Mouse (Mus musculus): Measurements from ENCODE around the gene Prkce.

The Prkce gene

GRCm38 (mm10) chr17:86622862-86623261 lies 455.3 kb downstream of the Prkce start:
- ATAC-seq (ENCODE audit: low TSS enrichment) = no peak

GRCm38 (mm10) chr17:86626523-86626922 lies 458.9 kb downstream of the Prkce start:
- ATAC-seq (ENCODE audit: low TSS enrichment) = no peak

GRCm38 (mm10) chr17:86633131-86633530 lies 465.5 kb downstream of the Prkce start:
- no peak for ATAC-seq (ENCODE audit: low TSS enrichment)

DNA sequence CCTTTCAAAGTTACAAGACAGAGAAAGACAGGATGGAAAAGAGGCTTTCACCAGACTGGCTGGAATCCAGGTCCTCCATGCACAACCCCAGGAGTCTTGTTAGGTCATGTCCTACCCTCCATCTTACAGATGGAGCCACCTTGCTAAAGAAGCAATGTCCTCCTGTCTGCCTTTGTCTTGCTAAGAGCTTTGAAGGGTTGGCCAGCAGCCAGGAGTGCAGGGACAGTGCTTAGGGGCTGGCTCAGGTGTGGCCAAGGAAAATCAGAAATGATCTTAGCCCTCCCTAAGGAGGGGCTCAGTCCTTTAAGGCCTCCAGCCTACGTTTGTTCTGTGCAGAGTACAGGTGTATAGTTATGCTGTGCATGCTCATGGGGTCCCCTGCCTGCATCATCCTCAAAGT lies 469.7 kb downstream of the Prkce start:
- ATAC-seq (ENCODE audit: low TSS enrichment) = no peak

DNA sequence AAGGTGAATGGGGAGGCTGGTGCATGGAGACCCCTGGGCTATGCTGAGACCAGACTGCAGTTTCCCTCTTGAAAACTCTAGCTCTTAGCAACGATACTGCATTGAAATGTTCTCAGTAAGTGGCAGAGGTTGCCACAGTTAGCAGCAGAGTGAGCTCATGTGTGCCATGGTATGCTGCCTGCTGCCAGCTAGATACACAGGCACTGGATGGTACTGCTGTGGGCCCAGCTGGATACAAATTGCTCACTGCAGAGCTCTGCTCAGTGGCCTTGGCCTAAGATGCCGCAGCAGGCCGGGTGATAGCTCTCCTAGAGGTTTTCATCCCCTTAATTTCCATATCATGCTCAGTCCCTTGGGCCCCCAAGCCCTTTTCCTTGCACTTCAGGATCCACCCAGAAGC lies 471.7 kb downstream of the Prkce start:
- no peak for ATAC-seq (ENCODE audit: low TSS enrichment)

DNA sequence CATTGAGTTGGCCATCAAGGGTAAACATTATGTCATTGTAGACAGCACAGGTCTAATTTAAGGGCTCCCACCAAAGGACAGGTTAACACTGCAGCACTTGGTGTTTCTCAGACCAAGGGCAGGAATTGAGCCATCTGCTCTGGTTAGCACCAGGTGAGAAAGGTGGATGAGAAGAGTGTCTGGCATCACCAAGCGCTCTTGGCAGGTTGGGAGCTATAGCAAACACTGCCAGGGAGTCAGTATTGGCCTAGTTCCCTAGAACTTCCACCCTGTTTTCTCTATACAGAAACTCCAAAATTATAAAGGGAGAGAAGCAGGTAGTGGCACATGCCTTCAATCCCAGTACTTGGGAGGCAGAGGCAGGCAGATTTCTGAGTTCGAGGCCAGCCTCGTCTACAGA lies 479.6 kb downstream of the Prkce start:
- ATAC-seq (ENCODE audit: low TSS enrichment) = no peak

DNA sequence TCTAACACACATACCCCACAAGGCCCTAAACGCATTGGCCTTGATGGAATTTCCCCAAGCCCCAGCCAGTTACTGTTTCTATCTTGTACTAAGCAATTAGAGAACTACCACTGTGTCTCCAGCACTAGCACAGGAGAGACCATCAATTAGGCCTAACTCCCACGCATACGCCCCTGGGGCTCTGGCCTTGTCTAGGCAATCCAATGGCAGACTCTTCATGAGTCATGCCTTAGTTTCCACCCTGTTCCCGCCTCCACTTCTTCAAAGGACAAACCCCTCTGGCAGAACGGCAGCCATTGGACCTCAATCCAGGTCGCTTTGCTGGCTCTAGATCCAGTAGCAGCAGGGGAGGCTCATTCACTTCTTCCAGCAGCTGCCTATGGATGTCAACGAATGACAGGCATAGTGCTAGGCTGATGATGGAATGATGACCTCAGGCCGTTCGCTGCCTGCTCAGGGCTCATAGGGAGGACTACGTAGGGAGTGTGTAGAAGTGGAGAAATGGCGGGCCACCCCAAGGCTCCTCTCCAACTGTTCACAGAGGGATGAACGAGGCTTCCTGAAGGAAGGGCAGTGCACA lies 481.4 kb downstream of the Prkce start:
- no peak for ATAC-seq (ENCODE audit: low TSS enrichment)

DNA sequence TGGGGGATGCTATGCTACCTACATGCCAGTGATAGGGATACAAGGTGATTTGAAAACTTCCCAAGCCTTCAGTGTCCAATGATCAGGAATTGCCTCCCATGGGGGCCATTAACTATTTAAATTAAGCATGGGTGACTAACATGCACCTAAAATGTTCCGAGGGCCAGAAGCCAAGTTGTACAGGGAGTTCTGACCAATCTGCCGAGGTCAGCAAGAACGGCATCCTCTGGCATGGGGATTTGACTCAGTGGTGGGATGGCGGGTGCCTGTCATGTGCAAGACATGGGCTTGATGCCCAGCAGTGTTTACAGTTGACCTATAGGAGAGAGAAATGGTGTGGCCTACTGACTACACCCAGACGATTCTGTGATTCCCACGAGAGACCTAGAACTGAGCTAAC lies 482.7 kb downstream of the Prkce start:
- ATAC-seq (ENCODE audit: low TSS enrichment) = no peak

DNA sequence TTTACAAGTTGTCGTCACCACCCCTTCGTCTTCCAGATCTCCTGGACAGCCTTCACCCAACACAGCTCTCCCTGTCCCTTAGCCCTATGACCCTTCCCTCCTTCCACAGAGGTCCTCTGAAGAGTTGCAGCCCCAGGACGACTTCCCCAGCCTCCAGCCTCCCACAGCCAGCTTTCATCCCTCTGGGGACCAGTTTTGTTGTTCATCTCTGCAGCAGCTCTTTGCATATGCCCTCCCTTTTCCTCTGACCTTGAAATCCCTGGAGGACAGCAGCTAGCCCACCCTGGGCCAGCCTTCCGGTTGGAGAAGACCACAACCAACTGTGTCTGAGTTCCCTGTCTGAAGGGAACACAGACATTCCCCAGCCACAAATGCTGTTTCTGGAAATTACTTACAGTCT lies 483.5 kb downstream of the Prkce start:
- ATAC-seq (ENCODE audit: low TSS enrichment) = no peak

DNA sequence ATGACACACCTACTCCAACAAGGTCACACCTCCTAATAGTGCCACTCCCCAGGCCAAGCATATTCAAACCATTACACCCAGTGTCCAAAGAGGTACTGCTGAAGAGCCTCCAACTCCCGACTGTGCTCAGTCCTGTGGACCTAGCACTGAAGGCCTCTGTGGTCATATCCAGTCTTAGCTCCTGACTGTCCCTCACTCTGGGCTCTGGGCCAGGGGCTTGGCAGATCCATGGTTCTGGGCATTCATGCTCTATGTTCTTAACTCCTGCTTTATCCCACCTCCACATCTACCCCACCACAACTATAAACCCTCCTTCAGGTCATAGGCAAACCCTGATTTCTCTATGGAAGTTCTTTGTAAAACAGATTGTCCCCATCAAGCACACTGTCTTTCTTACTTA lies 485.2 kb downstream of the Prkce start:
- ATAC-seq (ENCODE audit: low TSS enrichment) = no peak

GRCm38 (mm10) chr17:86656369-86656768 lies 488.8 kb downstream of the Prkce start:
- no peak for ATAC-seq (ENCODE audit: low TSS enrichment)

- no peak for ATAC-seq (ENCODE audit: low TSS enrichment)
These were observed 494.7 kb downstream of the Prkce start for GRCm38 (mm10) chr17:86662301-86662700.

DNA sequence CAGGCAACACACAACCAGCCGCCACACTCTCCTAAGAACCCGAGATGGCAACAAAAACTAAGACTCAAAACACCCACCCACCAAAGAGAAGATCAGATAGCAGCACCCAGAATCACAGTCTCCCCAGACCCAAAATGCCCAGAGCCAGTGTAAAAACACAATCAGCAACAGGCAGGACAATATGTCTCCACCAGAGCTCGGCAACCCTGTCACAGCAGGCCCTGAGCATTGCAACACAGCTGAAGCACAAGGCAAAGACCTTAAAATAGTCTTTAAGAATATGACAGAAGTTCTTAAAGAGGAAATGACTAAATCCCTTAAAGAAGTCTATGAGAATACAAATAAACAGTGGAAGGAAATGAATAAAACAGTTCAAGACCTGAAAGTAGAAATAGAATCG lies 495.9 kb downstream of the Prkce start:
- no peak for ATAC-seq (ENCODE audit: low TSS enrichment)

- no peak for ATAC-seq (ENCODE audit: low TSS enrichment)
These were observed 500.4 kb downstream of the Prkce start for GRCm38 (mm10) chr17:86667836-86668600.

DNA sequence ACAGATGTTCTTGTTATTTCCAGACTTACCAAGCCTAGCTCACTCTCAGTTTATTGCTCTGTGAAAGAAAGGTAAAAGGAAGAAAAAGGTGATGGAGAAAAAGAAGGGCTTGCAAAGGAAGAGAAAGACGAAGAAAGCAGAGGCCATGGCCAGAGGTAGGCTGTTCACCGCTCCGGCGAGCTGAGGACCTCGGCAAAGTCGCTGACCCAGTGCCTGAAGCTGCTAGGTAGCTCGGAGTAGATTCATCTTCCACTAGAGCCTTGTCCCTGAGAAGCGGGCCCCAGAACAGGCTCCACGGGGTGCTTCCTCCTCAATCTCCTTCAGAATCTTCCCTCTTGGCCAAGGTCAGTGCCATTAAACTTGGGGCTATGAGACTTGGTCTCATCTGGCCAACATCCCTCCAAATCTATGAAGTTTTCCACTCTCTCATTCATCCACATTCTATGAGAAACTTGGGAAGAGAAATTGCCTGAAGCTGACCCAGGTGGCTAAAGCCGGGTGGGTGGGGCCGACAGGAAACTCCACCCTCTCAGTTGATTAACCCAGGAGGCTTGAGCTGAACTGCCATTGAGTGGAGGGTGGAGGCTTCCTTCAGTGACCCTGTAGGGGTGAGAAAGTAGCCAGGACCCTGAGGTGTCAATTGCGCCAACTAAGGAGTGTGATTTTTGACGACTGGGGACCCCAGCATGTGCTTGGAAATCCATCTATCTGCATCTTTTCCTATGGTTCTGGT lies 502.2 kb downstream of the Prkce start:
- ATAC-seq (ENCODE audit: low TSS enrichment) = no peak

DNA sequence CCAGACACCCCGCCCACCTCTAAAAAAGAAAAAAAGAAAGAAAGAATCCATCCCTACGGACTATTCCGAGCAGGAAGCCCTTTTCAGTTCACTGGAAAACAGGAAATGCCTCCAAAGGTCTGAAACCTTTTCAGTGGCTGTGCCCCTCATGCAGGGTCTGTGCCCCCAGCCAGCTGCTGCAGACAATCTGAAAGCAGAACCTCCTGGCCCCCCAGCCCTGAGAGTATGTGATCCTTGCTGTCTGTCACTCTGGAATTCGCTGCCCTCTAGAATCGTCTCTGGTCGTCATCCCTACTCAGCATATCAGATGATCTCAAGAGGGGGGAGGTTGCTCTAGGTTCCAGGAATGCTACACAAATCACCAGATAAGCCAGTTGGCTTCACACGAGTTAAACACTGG lies 503.1 kb downstream of the Prkce start:
- no peak for ATAC-seq (ENCODE audit: low TSS enrichment)

GRCm38 (mm10) chr17:86674971-86675370 lies 507.4 kb downstream of the Prkce start:
- ATAC-seq (ENCODE audit: low TSS enrichment) = no peak

- ATAC-seq (ENCODE audit: low TSS enrichment) = no peak
These were observed 508.8 kb downstream of the Prkce start for GRCm38 (mm10) chr17:86676336-86676735.

- ATAC-seq (ENCODE audit: low TSS enrichment) = no peak
These were observed 509.3 kb downstream of the Prkce start for GRCm38 (mm10) chr17:86676909-86677308.

DNA sequence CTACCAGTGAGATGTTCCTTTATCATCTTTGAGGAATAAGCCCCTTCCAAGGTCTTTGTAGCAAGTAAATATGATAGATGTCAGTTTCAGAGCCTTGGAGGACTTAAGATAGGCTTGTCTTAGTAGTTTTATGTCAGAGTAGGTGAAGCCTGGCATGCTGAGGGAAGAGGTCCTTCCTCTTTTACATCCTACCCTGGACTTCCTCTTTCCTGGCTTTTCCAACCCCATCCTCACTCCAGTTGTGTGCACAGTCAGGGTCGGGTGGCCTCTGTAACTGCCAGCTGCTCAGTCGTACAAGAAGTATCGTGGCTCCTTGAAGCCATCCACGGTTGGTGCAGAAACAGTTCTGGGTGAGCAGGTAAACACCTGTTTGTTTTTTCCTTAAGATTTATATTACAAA lies 517.7 kb downstream of the Prkce start:
- ATAC-seq (ENCODE audit: low TSS enrichment) = no peak

DNA sequence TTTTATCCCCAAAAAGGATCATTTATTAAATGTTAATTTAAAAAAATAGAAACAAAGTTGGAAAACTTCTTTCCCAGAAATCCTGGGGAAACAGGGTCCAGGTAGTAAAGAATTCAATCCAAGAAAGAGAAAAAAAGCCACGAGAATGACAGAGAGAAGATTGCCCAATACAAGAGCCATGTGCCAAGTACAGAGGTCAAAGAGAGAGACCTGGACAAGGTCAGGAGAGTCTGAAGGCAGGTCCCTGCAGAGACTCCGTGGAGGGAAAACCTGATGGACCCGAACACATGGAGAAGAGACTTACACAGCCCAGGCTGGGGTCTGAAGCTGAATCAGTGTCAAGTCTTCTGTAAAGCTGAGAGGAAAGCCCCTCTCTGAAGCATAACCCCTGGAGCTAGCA lies 519.4 kb downstream of the Prkce start:
- ATAC-seq (ENCODE audit: low TSS enrichment) = no peak

DNA sequence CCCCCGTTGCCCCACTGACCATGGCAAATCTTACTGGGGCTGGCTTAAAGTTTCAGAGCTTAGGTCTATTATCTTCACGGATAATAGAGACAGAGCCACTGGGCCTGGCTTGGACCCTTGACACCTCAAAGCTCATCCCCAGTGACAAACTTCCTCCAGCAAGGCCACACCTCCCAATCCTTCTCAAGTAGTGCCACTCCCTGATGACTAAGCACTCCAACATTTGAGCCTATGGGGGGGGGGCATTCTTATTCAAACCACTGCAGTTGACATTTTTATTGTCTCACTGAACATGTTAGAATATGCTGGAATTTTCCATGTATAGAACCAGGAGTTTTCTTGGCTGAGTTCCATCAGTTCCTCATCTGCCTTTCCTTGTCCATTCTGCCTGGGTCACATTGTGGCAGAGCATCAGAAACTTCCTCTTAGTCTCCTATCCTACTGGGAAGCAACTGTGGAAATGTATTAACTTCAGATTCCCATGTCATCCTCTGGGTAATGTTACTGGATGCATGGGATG lies 523.3 kb downstream of the Prkce start:
- no peak for ATAC-seq (ENCODE audit: low TSS enrichment)

DNA sequence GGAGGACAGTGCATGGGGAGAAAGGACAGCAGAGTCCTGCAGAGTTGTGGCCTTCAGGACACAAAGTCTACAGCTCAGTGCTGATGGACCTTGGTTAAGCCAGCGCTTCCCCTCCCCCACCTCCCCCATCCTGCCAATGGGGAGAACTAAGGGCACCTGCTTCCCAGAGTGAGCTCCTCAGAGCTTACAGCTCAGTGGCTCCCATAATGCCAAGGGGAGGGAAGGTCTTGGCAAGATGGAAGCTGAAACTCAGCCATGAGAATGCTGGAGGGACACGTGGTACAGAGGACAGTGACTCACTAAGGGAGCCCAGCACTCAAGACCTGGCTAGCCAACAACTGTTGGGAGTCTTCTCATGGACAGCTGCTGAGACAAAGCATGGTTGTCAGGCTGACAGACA lies 530.2 kb downstream of the Prkce start:
- no peak for ATAC-seq (ENCODE audit: low TSS enrichment)
